Mouse (Mus musculus): Measurements from ENCODE around the gene Vangl1. TPM values are rescaled to one million over a fixed set of nuclear protein-coding genes. Genes with fewer than 3 reads are reported as not detected.
A peak's percentile ranks its signal among the peaks of the same experiment; 100 is the strongest.

Vangl1 gene
- polyA plus RNA-seq, 1 experiment from 2014 or later, result 13.3 TPM

- H3K4me3 ChIP-seq, result no peak overlapping the region
- peaks cover 19% of the 10 kb centered on the region; the same call in 1 of the 2 replicates for H3K27me3 ChIP-seq (replicated peaks; ENCODE audit: low read depth, poor library complexity, severe bottlenecking)
- H3K4me1 ChIP-seq, result peaks cover 52% of the 10 kb centered on the region
- no peak overlapping the region for H3K27ac ChIP-seq (replicated peaks)
- H3K36me3 ChIP-seq (replicated peaks), result no peaks in the 10 kb centered on the region
- H3K9me3 ChIP-seq, result no peaks in the 10 kb centered on the region
- WGBS, result 83% methylated on average over 4 of the region's 4 CpGs
- no peak for DNase-seq (ENCODE audit: low spot score)
Measured at GRCm38 (mm10) chr3:102147189-102147588, 57.3 kb downstream of the Vangl1 start.

- Histone ChIP-seq H3K4me3 (no peak overlapping the region), H3K4me1 (peaks cover 49% of the 10 kb centered on the region), H3K9me3 (no peaks in the 10 kb centered on the region), H3K27me3 (replicated peaks; ENCODE audit: low read depth, poor library complexity, severe bottlenecking) (peaks cover 17% of the 10 kb centered on the region; the same call in 1 of the 2 replicates), H3K36me3 (replicated peaks) (no peaks in the 10 kb centered on the region), H3K27ac (replicated peaks) (no peak overlapping the region)
- no peak for DNase-seq (ENCODE audit: low spot score)
- WGBS, result 65% methylated on average over 6 of the region's 6 CpGs
Measured at GRCm38 (mm10) chr3:102146428-102146827, 58.1 kb downstream of the Vangl1 start.

DNA sequence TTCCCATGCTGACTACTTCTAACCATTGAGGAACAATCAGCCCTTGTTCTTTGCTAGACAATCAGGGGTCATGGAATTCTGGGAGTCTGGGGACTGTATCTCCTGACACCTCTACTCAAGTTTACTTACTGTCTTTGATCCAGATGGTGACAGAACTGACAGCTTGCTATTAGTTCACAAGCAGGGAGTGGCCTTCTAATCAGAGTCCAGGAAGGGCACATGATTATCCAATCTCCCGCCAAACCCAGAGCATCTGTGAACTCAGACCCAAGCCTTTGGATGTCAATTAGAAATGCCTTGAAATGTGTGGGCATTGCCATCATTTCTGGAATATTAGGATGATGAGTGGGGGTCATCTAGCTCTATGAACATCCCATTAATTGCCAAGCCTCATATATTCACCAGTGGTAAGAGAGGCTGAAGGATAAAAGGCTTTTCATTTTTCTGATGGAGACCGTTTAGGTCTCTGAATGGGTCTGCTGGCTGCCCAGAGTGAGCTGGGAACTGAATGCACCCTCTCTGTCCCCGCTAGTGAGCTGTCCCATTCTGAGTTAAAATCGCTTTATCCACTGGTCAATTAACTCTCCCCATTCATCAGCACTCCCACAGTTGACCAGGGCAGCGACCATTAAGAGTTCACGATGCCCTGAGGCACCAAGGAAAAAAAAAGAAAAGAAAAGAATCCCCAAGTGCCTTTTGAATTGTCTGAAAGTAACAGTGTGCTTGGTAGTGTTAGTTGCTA is 58.7 kb downstream of the Vangl1 start:
- Histone ChIP-seq H3K27ac (replicated peaks) (no peak overlapping the region), H3K4me1 (peaks cover 48% of the 10 kb centered on the region), H3K36me3 (replicated peaks) (no peaks in the 10 kb centered on the region), H3K9me3 (no peaks in the 10 kb centered on the region), H3K27me3 (replicated peaks; ENCODE audit: low read depth, poor library complexity, severe bottlenecking) (peaks cover 17% of the 10 kb centered on the region; the same call in 1 of the 2 replicates), H3K4me3 (no peak overlapping the region)
- no peak for DNase-seq (ENCODE audit: low spot score)
- 23% methylated on average over 6 of the region's 6 CpGs for WGBS

DNA sequence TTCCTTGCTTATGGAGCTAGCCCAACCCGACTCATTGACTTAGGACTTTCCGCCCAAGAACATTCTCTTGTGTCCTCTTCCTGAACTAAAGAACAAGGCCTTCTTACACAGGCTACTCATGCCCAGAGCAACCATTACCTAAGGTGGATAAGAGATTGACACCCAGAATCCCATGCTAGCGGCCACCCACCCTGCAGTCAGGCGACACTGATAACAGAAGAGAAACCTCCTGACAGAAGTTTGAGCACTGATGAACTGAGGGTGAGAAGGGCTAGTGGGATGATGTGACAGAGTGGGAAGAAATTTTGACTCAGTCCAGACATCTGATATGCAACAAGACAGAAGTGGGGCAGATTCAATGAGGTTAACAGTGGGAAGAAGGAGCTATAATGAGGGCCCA is 60.1 kb downstream of the Vangl1 start:
- Histone ChIP-seq H3K4me3 (no peak overlapping the region), H3K27me3 (replicated peaks; ENCODE audit: low read depth, poor library complexity, severe bottlenecking) (peaks cover 17% of the 10 kb centered on the region; the same call in 1 of the 2 replicates), H3K9me3 (no peaks in the 10 kb centered on the region), H3K4me1 (peaks cover 35% of the 10 kb centered on the region), H3K36me3 (replicated peaks) (no peaks in the 10 kb centered on the region), H3K27ac (replicated peaks) (no peak overlapping the region)
- no peak for DNase-seq (ENCODE audit: low spot score)
- WGBS, result 92% methylated on average over 4 of the region's 4 CpGs

DNA sequence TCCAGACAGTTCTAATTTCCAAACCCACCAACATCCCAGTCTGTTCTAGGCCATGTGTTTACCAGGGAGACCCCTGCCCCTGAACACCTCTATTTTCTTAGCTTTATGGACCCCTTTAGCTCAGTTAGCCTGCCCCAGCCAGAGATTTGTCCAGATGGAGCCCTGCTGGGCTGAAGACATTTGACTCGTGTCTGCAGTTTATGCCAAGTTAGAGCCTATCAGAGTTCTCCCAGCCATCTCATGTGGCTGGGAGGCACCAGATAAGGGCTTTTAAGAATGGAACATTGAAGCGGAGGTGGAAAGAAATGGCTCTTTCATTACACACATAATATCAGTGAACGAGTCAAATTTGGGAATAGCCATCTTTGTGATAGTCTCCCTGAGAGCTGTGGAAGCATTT is 61.0 kb downstream of the Vangl1 start:
- Histone ChIP-seq H3K27ac (replicated peaks) (no peak overlapping the region), H3K4me3 (no peak overlapping the region), H3K36me3 (replicated peaks) (no peaks in the 10 kb centered on the region), H3K4me1 (peaks cover 28% of the 10 kb centered on the region), H3K9me3 (no peaks in the 10 kb centered on the region), H3K27me3 (replicated peaks; ENCODE audit: low read depth, poor library complexity, severe bottlenecking) (peaks cover 17% of the 10 kb centered on the region; the same call in 1 of the 2 replicates)
- no peak for DNase-seq (ENCODE audit: low spot score)
- WGBS, result 90% methylated on average over 3 of the region's 3 CpGs

GRCm38 (mm10) chr3:102142947-102143346 is 61.5 kb downstream of the Vangl1 start:
- Histone ChIP-seq H3K4me1 (peaks cover 31% of the 10 kb centered on the region), H3K4me3 (no peak overlapping the region), H3K9me3 (no peaks in the 10 kb centered on the region), H3K27me3 (replicated peaks; ENCODE audit: low read depth, poor library complexity, severe bottlenecking) (peaks cover 15% of the 10 kb centered on the region; the same call in 1 of the 2 replicates), H3K36me3 (replicated peaks) (no peaks in the 10 kb centered on the region), H3K27ac (replicated peaks) (no peak overlapping the region)
- no peak for DNase-seq (ENCODE audit: low spot score)
- WGBS, result 95% methylated on average over 4 of the region's 4 CpGs

DNA sequence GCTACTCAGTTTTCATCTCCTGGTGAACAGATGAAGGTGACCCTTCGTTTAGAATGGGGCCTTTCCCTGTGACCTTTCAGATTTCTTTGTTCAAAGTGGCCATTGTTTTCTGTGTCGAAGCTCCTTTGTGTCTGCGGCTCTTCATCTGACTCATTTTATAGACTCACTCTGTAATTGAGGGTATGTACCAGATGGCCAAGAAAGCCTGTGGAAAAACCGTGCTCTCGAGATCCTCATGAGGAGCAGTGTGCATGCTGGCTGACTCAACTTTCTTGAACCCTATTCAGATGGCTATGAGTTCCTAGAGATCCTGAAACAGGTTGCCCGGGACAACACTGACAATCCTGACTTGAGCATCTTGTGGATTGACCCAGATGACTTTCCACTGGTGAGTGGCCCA is 62.6 kb downstream of the Vangl1 start:
- WGBS, result 70% methylated on average over 6 of the region's 6 CpGs
- DNase-seq (ENCODE audit: low spot score), result no peak
- Histone ChIP-seq H3K27ac (replicated peaks) (no peak overlapping the region), H3K4me1 (peaks cover 34% of the 10 kb centered on the region), H3K27me3 (replicated peaks; ENCODE audit: low read depth, poor library complexity, severe bottlenecking) (peaks cover 9% of the 10 kb centered on the region; the same call in 1 of the 2 replicates), H3K36me3 (replicated peaks) (no peaks in the 10 kb centered on the region), H3K4me3 (no peak overlapping the region), H3K9me3 (no peaks in the 10 kb centered on the region)

GRCm38 (mm10) chr3:102141451-102141850 is 63.0 kb downstream of the Vangl1 start:
- 76% methylated on average over 2 of the region's 2 CpGs for WGBS
- no peaks in the 10 kb centered on the region for H3K36me3 ChIP-seq (replicated peaks)
- H3K27me3 ChIP-seq (replicated peaks; ENCODE audit: low read depth, poor library complexity, severe bottlenecking), result peaks cover 7% of the 10 kb centered on the region; the same call in 1 of the 2 replicates
- peaks cover 34% of the 10 kb centered on the region for H3K4me1 ChIP-seq
- no peak overlapping the region for H3K4me3 ChIP-seq
- H3K9me3 ChIP-seq, result no peaks in the 10 kb centered on the region
- H3K27ac ChIP-seq (replicated peaks), result no peak overlapping the region
- no peak for DNase-seq (ENCODE audit: low spot score)

- 90% methylated on average over 6 of the region's 6 CpGs for WGBS
- peaks cover 7% of the 10 kb centered on the region; the same call in 1 of the 2 replicates for H3K27me3 ChIP-seq (replicated peaks; ENCODE audit: low read depth, poor library complexity, severe bottlenecking)
- H3K27ac ChIP-seq (replicated peaks), result no peak overlapping the region
- peaks cover 34% of the 10 kb centered on the region for H3K4me1 ChIP-seq
- no peaks in the 10 kb centered on the region for H3K9me3 ChIP-seq
- H3K4me3 ChIP-seq, result no peak overlapping the region
- no peak for DNase-seq (ENCODE audit: low spot score)
- no peaks in the 10 kb centered on the region for H3K36me3 ChIP-seq (replicated peaks)
Measured at GRCm38 (mm10) chr3:102140606-102141005, 63.9 kb downstream of the Vangl1 start.

- Histone ChIP-seq H3K4me3 (no peak overlapping the region), H3K4me1 (peaks cover 34% of the 10 kb centered on the region), H3K9me3 (no peaks in the 10 kb centered on the region), H3K27ac (replicated peaks) (no peak overlapping the region), H3K36me3 (replicated peaks) (no peaks in the 10 kb centered on the region), H3K27me3 (replicated peaks; ENCODE audit: low read depth, poor library complexity, severe bottlenecking) (peaks cover 6% of the 10 kb centered on the region; the same call in 1 of the 2 replicates)
- no peak for DNase-seq (ENCODE audit: low spot score)
- WGBS, result 89% methylated on average over 6 of the region's 6 CpGs
Measured at GRCm38 (mm10) chr3:102138899-102139298, 65.6 kb downstream of the Vangl1 start.

DNA sequence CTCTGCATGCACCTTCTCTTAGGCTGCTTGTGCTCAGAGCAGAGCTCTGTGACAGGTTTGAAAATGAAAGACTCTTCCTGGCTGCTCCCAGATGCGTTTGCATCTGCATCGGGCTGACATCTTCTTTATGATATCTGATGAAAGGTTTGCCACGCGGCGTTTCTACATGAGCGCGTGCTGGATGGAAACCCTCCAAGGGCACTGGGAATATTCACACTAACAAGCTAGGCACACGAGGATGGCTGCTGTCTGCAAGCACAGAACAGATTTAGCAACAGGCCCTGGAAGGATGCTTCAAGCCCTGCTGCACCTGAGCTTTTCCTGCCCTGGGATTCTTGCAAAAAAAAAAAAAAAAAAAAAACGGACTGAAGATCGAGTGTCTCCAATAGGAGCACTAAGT is 67.3 kb downstream of the Vangl1 start:
- H3K27ac ChIP-seq (replicated peaks), result 0 out of 2 replicates have a peak overlapping the region, but pooled peaks have one; percentile 19
- DNase-seq (ENCODE audit: low spot score), result no peak
- no peaks in the 10 kb centered on the region for H3K36me3 ChIP-seq (replicated peaks)
- no peaks in the 10 kb centered on the region; the same call in 1 of the 2 replicates for H3K27me3 ChIP-seq (replicated peaks; ENCODE audit: low read depth, poor library complexity, severe bottlenecking)
- 86% methylated on average over 10 of the region's 10 CpGs for WGBS
- peaks cover 34% of the 10 kb centered on the region for H3K4me1 ChIP-seq
- no peak overlapping the region for H3K4me3 ChIP-seq
- H3K9me3 ChIP-seq, result no peaks in the 10 kb centered on the region

- no peaks in the 10 kb centered on the region; the same call in 1 of the 2 replicates for H3K27me3 ChIP-seq (replicated peaks; ENCODE audit: low read depth, poor library complexity, severe bottlenecking)
- H3K27ac ChIP-seq (replicated peaks), result peak overlapping the region; percentile 66
- 25% methylated on average over 10 of the region's 10 CpGs for WGBS
- no peaks in the 10 kb centered on the region for H3K36me3 ChIP-seq (replicated peaks)
- H3K4me1 ChIP-seq, result peaks cover 29% of the 10 kb centered on the region
- DNase-seq (ENCODE audit: low spot score), result peak; percentile 30
- H3K4me3 ChIP-seq, result no peak overlapping the region
- H3K9me3 ChIP-seq, result no peaks in the 10 kb centered on the region
Measured at GRCm38 (mm10) chr3:102135389-102136113, 68.9 kb downstream of the Vangl1 start.
